Mouse (Mus musculus) left cerebral cortex, postnatal 25 days (tissue): ENCODE measurements at regions not wholly inside any gene's neighbourhood (a gene's known extent, or its start where the extent isn't known, plus 50 kb on each side); places are given as distances from the start of the nearest gene placed in this dataset.

ENCODE experiments used
- DNase-seq, 2 experiments: peaks; one replicate each; pipeline ENCODE4 v3.0.0; 2022; ENCODE audit warnings: low spot score in 2 of 2, mixed read lengths in 1 of 2
- intact Hi-C: fragments of 180-260 bp; cut with DNase I; formaldehyde crosslinking; loops from one replicate; pipeline ENCODE4 v1.15.1; 2025

DNA sequence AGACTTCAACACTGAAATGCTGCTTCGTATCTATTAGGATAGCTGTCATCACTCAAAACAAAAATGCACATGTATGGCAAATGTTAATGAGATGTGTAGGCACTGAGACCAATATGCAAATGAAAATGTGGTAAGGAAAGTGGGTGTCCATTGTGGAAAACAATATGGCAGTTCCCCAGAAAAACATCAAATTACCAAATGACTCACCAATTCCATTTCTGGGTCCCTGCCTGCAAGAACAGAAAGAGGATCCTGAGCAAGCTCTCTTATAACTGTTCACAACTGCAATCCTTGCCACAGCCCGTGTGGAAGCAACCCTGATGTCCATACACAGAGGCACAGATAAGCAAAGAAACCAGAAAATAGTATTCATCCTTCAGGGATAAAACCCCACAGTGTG lies 442.0 kb downstream of the Defb40 start:
- DNase-seq: peak in 1 of 2 experiments; percentile 67
- intact Hi-C loops: no loop called here

DNA sequence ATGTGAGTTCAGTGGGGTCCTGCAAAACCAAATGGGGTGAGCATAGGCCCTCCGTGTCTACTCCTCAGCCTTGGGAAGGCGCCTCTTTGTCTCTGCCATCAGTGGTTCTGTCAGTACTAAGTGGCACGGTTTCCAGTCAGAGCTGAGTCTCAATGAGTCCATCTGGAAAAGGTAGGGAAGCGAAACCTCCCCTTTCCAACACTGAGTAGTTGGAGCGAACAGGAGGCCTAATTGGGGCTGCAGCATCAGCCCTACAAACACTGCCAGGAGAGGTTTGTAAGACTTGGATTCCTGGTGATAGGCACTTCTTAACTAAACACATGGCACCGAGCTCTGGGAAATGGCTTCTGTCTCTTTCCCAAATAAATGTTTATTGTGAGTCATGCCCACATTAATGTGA lies 449.9 kb downstream of the Defb40 start:
- no peak for DNase-seq
- intact Hi-C loops: no loop called here

- intact Hi-C loops: no loop called here
- no peak for DNase-seq
Measured at GRCm38 (mm10) chr8:18512409-18512808, 465.6 kb downstream of the Defb40 start.

DNA sequence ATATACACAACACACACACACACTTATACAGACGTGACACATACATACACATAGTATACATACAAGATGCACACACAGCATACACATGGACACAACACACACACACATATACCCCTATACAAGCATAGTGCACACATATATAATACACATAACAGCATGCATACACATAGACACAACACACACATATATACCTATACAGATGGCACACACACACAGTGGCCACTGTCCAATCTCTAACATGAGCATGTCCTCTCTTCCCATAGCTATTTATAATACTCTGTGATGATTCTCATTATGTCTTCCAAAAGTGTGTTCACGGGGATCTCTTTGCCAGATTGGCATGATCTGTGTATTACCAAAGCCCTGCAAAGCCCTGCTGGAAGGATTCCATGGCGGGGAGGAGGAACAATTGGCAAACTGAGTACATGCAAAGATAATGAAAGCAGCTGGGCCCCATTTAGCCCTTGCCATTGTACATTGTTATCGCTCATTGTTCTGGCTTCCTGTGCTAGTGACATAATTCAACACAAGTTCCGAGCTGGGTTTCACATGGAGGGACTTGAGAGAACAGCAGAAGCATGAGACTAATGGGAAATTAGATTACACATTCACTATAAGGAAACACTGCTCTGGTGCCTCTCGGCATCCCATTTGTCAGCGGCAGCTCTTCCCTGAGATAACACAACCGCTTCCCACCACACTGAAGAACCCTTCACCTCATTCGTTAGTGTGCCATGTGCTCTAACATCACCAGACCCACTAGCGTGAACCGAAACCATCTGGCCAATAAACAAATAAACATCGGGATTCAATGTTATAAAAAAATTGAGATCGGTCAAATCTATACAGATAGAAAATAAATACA lies 471.7 kb downstream of the Defb40 start:
- DNase-seq: no peak
- intact Hi-C loops: no loop called here

- peak in 1 of 2 experiments; percentile 48 for DNase-seq
- intact Hi-C loops: no loop called here
Measured at GRCm38 (mm10) chr8:18490620-18491019, 487.4 kb downstream of the Defb40 start.

DNA sequence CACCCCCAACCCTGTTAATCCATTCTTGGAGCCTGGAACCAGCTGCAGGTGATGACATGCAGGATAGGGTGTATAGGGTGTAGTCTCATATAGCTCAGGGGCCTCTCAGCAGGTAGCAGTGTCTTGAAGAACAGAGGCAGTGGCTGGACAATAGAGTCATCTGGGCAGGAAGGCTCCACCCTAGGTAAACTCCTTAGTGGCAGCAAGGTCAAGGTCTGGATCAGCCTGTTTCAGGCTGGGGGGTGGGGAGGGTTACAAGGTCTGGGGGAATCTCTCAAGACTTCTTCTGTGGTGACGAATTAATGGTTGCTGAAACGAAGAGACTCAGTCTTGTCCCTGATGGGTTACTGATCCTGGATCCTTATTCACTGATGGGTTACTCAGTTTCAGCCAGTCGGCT lies 498.0 kb downstream of the Defb40 start:
- intact Hi-C loops: no loop called here

GRCm38 (mm10) chr8:18478166-18478565 lies 499.9 kb downstream of the Defb40 start:
- intact Hi-C loops: no loop called here
- no peak for DNase-seq

More for the DNA sequence above, 498.0 kb downstream of the Defb40 start:
- DNase-seq: no peak

GRCm38 (mm10) chr8:18467511-18467910 lies 510.5 kb downstream of the Defb40 start:
- DNase-seq: peak; percentile 21 to 43
- intact Hi-C loops: no loop called here

- DNase-seq: no peak
- intact Hi-C loops: no loop called here
Measured at GRCm38 (mm10) chr8:18460609-18461008, 517.4 kb downstream of the Defb40 start.

GRCm38 (mm10) chr8:18457470-18457869 lies 520.6 kb downstream of the Defb40 start:
- intact Hi-C loops: no loop called here
- no peak for DNase-seq

DNA sequence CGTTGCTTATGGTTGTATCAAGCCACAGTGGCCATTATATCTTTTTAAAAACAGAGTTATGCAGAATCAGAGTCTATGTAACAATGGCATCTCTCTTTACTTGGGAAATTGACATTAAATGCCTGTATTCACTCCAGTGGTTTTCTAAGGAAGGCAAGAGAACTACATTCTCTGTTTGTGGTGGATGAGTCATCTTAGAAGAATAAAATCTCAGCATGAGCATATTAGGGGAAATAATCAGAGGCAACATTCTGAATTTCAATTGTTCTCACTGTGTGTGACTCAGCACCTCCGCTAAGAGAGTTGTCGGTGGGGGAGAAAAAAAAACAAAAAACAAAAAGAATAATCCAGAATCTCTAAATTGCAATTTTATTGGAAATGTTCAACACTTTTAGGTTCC lies 529.0 kb downstream of the Defb40 start:
- no peak for DNase-seq
- intact Hi-C loops: no loop called here

GRCm38 (mm10) chr8:18442212-18442611 lies 535.8 kb downstream of the Defb40 start:
- intact Hi-C loops: no loop called here
- no peak for DNase-seq

GRCm38 (mm10) chr8:18422846-18423245 lies 555.2 kb downstream of the Defb40 start:
- intact Hi-C loops: no loop called here
- DNase-seq: no peak

DNA sequence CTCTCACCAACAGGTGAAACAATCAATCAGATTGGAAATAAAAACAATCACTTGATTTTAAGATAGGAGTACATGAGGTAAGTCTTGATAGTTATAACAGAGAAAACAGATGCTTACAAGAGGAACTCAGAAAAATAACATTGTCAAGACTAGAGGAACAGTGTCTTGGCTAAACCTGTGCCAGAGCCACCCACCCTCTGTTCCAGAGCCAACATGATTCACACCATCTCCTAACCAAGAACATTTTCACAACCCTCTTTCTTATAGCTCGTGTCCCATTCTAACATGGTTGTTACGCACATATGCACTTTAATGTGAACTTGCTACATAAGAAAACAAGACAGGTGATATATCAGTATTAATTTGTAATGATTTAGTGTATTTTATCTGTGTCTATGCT lies 565.6 kb downstream of the Defb40 start:
- peak; percentile 17 to 71 for DNase-seq
- intact Hi-C loops: no loop called here

GRCm38 (mm10) chr8:18406446-18406845 lies 571.6 kb downstream of the Defb40 start:
- intact Hi-C loops: no loop called here

DNA sequence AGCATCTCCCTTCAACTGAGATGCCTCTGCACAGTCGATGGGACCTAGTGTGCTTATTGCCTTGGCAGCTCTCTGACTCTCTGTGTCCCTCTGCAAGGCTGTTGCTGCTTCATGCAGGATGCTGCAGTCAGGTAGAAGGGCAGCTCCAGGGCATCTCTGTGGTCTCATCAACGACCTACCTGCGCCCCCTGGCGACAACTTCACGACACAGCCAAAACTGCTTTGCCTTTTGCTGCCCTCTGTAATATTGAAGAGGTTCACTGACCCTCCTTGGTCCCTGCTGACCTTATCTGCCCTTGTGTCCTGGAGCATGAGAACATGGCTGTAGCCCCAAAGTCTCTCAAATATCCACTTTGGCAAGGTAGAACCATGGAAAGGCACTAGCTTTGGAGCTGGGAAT lies 589.7 kb downstream of the Defb40 start:
- DNase-seq: peak; percentile 44 to 51
- intact Hi-C loops: loop anchor here (5.0 kb wide), 1 partner anchor 816 kb away; no protein-coding TSS in a partner anchor

More at GRCm38 (mm10) chr8:18406446-18406845, 571.6 kb downstream of the Defb40 start:
- DNase-seq: no peak

DNA sequence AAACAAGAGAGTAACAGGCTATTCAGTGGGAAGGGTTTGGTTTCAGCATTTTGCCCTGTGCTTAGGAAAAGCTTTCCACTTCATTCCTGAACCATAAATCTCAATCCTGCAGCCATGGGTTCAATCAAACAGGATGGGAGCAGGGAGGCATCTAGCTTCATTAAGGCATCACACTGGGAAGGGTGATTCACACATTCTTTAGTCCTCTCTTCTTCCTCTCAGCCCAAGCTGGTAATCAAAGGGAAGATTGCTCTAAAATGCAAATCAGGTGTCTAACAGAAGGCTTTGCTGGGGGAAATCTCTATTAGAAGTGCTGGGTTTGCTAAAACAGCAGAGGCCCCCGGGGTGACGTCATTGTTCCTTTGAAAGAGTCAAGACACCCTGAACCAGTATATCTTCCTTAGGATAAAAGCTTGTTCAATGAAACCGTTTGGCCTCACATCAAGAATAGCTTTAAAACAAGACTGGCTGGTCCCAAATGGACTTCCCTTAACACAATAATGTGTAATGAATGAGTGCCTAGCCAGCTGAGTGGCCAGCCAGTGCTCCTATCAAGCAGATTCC lies 596.4 kb downstream of the Defb40 start:
- DNase-seq: no peak
- intact Hi-C loops: no loop called here

DNA sequence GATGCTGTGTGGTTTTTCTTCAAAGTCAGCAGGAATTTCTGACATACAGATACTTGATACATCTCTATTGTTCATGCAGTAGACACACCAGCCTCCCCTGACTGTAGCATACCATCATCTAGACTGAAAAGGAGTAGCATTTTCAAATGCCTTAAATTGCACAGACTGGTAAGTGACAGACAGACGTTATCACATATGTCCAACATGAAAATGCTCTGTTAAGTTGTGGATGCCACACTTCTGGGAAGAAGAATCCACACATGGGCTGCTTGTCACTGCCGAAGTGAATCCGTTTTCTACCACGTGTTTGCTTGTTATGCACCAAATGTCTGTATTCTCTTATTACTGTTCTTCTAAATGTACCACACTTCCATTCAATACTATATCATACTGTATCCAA lies 629.3 kb downstream of the Defb40 start:
- no peak for DNase-seq

GRCm38 (mm10) chr8:18346248-18346647 lies 631.8 kb downstream of the Defb40 start:
- no peak for DNase-seq
- intact Hi-C loops: loop anchor here (5.0 kb wide), 1 partner anchor 774 kb away; no protein-coding TSS in a partner anchor

More for the DNA sequence above, 629.3 kb downstream of the Defb40 start:
- intact Hi-C loops: loop anchor here (5.0 kb wide), 1 partner anchor 776 kb away; no protein-coding TSS in a partner anchor

GRCm38 (mm10) chr8:18345322-18345721 lies 632.7 kb downstream of the Defb40 start:
- DNase-seq: peak; percentile 53 to 65
- intact Hi-C loops: loop anchor here (5.0 kb wide), 1 partner anchor 773 kb away; no protein-coding TSS in a partner anchor

- intact Hi-C loops: loop anchor here (5.0 kb wide), 1 partner anchor 773 kb away; no protein-coding TSS in a partner anchor
- no peak for DNase-seq
Measured at GRCm38 (mm10) chr8:18344838-18345237, 633.2 kb downstream of the Defb40 start.
